In the genomic region with DNA sequence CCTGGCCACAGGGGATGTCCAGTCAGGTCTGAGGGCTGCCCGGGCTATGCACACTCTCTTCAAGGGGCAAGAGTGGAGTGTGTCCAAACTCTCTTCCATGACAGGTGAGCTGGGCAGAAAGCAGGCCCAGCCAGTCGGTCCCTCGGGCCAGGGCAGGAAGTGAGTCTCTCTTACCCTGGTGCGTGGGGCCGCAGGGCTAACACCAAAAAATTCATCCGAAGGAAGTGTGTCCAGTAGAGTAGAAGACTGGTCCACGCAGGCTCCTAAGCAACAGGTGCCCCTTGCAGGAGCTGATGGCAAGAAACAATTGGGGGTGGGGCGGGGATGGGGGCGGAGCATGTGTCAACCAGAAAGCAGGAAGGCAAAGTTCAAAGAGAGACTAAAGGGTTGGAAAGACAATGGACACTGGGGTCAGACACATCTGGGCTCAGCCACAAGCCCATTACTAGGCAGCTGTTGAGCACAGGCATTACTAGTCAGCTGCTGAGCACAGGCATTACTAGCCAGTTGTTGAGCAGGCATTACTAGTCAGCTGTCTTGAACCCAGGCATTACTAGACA, we compare ENCODE assay signal across 31 mouse cellular contexts.
DNase-seq lines count a peak whose midpoint lies in the region; ATAC-seq and TF ChIP-seq lines count a peak whose summit lies in the region.
"Had no signal": no experiment of that assay in that cellular context is flagged by ENCODE, and none has a peak within 500 bp of the region (broad histone marks: within the 10 kb centered on the region; RNA-seq: fewer than 3 reads in every experiment).

No protein-coding gene starts in this region.

- H3K27ac ChIP-seq in forebrain, embryonic 15.5 days (replicated peaks) = 0 out of 2 replicates have a peak overlapping the region, but pooled peaks have one; percentile 44
- no peak overlapping the region for H3K27ac ChIP-seq in forebrain, embryonic 12.5 days
- peak overlapping the region; percentile 90 for H3K27ac ChIP-seq in layer of hippocampus, adult 2 months
- H3K27ac ChIP-seq: embryonic facial prominence, embryonic 13.5 days; forebrain, embryonic 10.5 days; heart, adult 2 months; liver, embryonic 15.5 days; stomach, postnatal 0 days had no signal

- no peak for TF ChIP-seq CTCF in layer of hippocampus, adult 2 months (conservative IDR thresholded peaks at IDR 0.05)

- no peaks in the 10 kb centered on the region for H3K36me3 ChIP-seq in forebrain, embryonic 15.5 days
- H3K36me3 ChIP-seq in forebrain, embryonic 12.5 days (replicated peaks) = no peaks in the 10 kb centered on the region; the same call in 1 of the 2 replicates
- H3K36me3 ChIP-seq: forebrain, embryonic 10.5 days; liver, embryonic 15.5 days had no signal

- no peak for ATAC-seq in forebrain, embryonic 15.5 days (replicated peaks)
- no peak for ATAC-seq in forebrain, embryonic 12.5 days (ENCODE audit: low FRiP score)
- ATAC-seq: activated CD4-positive, CD25-positive, alpha-beta regulatory T cell, adult 4 months; intestine, postnatal 0 days had no signal

- no peak overlapping the region for H3K4me2 ChIP-seq in forebrain, embryonic 15.5 days (replicated peaks)
- H3K4me2 ChIP-seq in forebrain, embryonic 12.5 days = no peak overlapping the region
- H3K4me2 ChIP-seq: embryonic facial prominence, embryonic 13.5 days; heart, embryonic 12.5 days; liver, embryonic 15.5 days; lung, embryonic 14.5 days had no signal

- H3K4me3 ChIP-seq in forebrain, embryonic 15.5 days = no peak overlapping the region
- no peak overlapping the region for H3K4me3 ChIP-seq in forebrain, embryonic 12.5 days (replicated peaks)
- H3K4me3 ChIP-seq in layer of hippocampus, adult 2 months = no peak overlapping the region
- H3K4me3 ChIP-seq: embryonic facial prominence, embryonic 13.5 days; forebrain, embryonic 10.5 days; heart, adult 2 months; heart, embryonic 12.5 days; liver, embryonic 15.5 days had no signal

- peak; percentile 63 for DNase-seq in cerebellum, adult 11-12 months
- DNase-seq in cerebellum, postnatal 36 days = no peak
- DNase-seq in layer of hippocampus, adult 2 months (ENCODE audit: low spot score in 2 of 2) = no peak
- DNase-seq in layer of hippocampus, postnatal 14 days (ENCODE audit: low spot score in 2 of 2) = no peak
- no peak for DNase-seq in left cerebral cortex, adult 8-10 months (ENCODE audit: low spot score in 2 of 2)
- no peak for DNase-seq in MN1 (ENCODE audit: low spot score)
- DNase-seq: adrenal gland, adult 2 months; adrenal gland, postnatal 36 days; forebrain, postnatal 0 days; heart, adult 2 months; heart, postnatal 4 days; kidney, adult 9 months; kidney, postnatal 14 days; left cerebral cortex, postnatal 4 days; liver; lung, embryonic 14.5 days; lung, postnatal 14 days; midbrain, embryonic 14.5 days; right cerebral cortex, postnatal 25 days; spleen, adult 18-20 months; thymus, adult 18-20 months; thymus, postnatal 25 days had no signal

- WGBS in forebrain, embryonic 15.5 days = 85% methylated on average over 9 of the region's 9 CpGs
- 83% methylated on average over 9 of the region's 9 CpGs for WGBS in forebrain, embryonic 12.5 days

- H3K27me3 ChIP-seq in forebrain, embryonic 15.5 days = no peaks in the 10 kb centered on the region
- no peaks in the 10 kb centered on the region for H3K27me3 ChIP-seq in forebrain, embryonic 12.5 days
- H3K27me3 ChIP-seq: embryonic facial prominence, embryonic 13.5 days; heart, embryonic 12.5 days; liver, embryonic 15.5 days had no signal

- no peaks in the 10 kb centered on the region for H3K9me3 ChIP-seq in forebrain, embryonic 15.5 days
- H3K9me3 ChIP-seq in forebrain, embryonic 12.5 days = no peaks in the 10 kb centered on the region
- H3K9me3 ChIP-seq: embryonic facial prominence, embryonic 13.5 days; forebrain, embryonic 10.5 days; heart, embryonic 12.5 days; liver, embryonic 15.5 days had no signal

- no peak overlapping the region for H3K9ac ChIP-seq in forebrain, embryonic 15.5 days (replicated peaks)
- H3K9ac ChIP-seq in forebrain, embryonic 12.5 days = no peak overlapping the region
- H3K9ac ChIP-seq: heart, embryonic 12.5 days; liver, embryonic 15.5 days; lung, embryonic 14.5 days had no signal

- H3K4me1 ChIP-seq in forebrain, embryonic 15.5 days = peaks cover 19% of the 10 kb centered on the region
- peaks cover 6% of the 10 kb centered on the region for H3K4me1 ChIP-seq in forebrain, embryonic 12.5 days
- H3K4me1 ChIP-seq: liver, embryonic 15.5 days had no signal
